Mouse (Mus musculus): ENCODE measurements around the gene Sgcd.
A peak's percentile ranks its signal among the peaks of the same experiment; 100 is the strongest.
"Not testable (repeated sequence)": the region's sequence is repeated elsewhere in the genome, so short reads cannot be mapped to it uniquely, and the experiment has no call there.

Gene Sgcd

GRCm38 (mm10) chr11:47777226-47777915, 211.4 kb downstream of the Sgcd start:
- DNase-seq (ENCODE audit: low spot score), result no peak

GRCm38 (mm10) chr11:47776019-47776418, 212.8 kb downstream of the Sgcd start:
- DNase-seq (ENCODE audit: low spot score), result no peak

- no peak for DNase-seq (ENCODE audit: low spot score)
Measured at GRCm38 (mm10) chr11:47765859-47766258, 222.9 kb downstream of the Sgcd start.

- not testable (repeated sequence) for DNase-seq (ENCODE audit: low spot score)
Measured at GRCm38 (mm10) chr11:47763569-47763968, 225.2 kb downstream of the Sgcd start.

GRCm38 (mm10) chr11:47759015-47759414, 229.8 kb downstream of the Sgcd start:
- no peak for DNase-seq (ENCODE audit: low spot score)

GRCm38 (mm10) chr11:47742806-47743205, 246.0 kb downstream of the Sgcd start:
- no peak for DNase-seq (ENCODE audit: low spot score)

- DNase-seq (ENCODE audit: low spot score), result peak; percentile 8
Measured at GRCm38 (mm10) chr11:47704930-47705787, 283.6 kb downstream of the Sgcd start.

- no peak for DNase-seq (ENCODE audit: low spot score)
Measured at GRCm38 (mm10) chr11:47695611-47696010, 293.2 kb downstream of the Sgcd start.

- DNase-seq (ENCODE audit: low spot score), result no peak
Measured at GRCm38 (mm10) chr11:47658135-47658534, 330.6 kb downstream of the Sgcd start.

GRCm38 (mm10) chr11:47645911-47646310, 342.9 kb downstream of the Sgcd start:
- no peak for DNase-seq (ENCODE audit: low spot score)

- no peak for DNase-seq (ENCODE audit: low spot score)
Measured at GRCm38 (mm10) chr11:47641567-47642259, 347.1 kb downstream of the Sgcd start.

GRCm38 (mm10) chr11:47640556-47640955, 348.2 kb downstream of the Sgcd start:
- DNase-seq (ENCODE audit: low spot score), result no peak

- DNase-seq (ENCODE audit: low spot score), result no peak
Measured at GRCm38 (mm10) chr11:47630186-47630585, 358.6 kb downstream of the Sgcd start.

GRCm38 (mm10) chr11:47609892-47610291, 378.9 kb downstream of the Sgcd start:
- no peak for DNase-seq (ENCODE audit: low spot score)

- no peak for DNase-seq (ENCODE audit: low spot score)
Measured at GRCm38 (mm10) chr11:47574635-47575034, 414.1 kb downstream of the Sgcd start.

- DNase-seq (ENCODE audit: low spot score), result no peak
Measured at GRCm38 (mm10) chr11:47568488-47568887, 420.3 kb downstream of the Sgcd start.

- peak; percentile 5 for DNase-seq (ENCODE audit: low spot score)
Measured at GRCm38 (mm10) chr11:47566156-47566555, 422.6 kb downstream of the Sgcd start.

- DNase-seq (ENCODE audit: low spot score), result no peak
Measured at GRCm38 (mm10) chr11:47524845-47525244, 463.9 kb downstream of the Sgcd start.

GRCm38 (mm10) chr11:47508047-47508446, 480.7 kb downstream of the Sgcd start:
- peak; percentile 0 for DNase-seq (ENCODE audit: low spot score)

- not testable (repeated sequence) for DNase-seq (ENCODE audit: low spot score)
Measured at GRCm38 (mm10) chr11:47503236-47503635, 485.5 kb downstream of the Sgcd start.

GRCm38 (mm10) chr11:47473493-47474230, 515.1 kb downstream of the Sgcd start:
- no peak for DNase-seq (ENCODE audit: low spot score)

GRCm38 (mm10) chr11:47460700-47461099, 528.1 kb downstream of the Sgcd start:
- not testable (repeated sequence) for DNase-seq (ENCODE audit: low spot score)

Measured in left cerebral cortex, adult 11 months (tissue).